Mouse (Mus musculus): Measurements from ENCODE around the gene Sox13.

The Sox13 gene

DNA sequence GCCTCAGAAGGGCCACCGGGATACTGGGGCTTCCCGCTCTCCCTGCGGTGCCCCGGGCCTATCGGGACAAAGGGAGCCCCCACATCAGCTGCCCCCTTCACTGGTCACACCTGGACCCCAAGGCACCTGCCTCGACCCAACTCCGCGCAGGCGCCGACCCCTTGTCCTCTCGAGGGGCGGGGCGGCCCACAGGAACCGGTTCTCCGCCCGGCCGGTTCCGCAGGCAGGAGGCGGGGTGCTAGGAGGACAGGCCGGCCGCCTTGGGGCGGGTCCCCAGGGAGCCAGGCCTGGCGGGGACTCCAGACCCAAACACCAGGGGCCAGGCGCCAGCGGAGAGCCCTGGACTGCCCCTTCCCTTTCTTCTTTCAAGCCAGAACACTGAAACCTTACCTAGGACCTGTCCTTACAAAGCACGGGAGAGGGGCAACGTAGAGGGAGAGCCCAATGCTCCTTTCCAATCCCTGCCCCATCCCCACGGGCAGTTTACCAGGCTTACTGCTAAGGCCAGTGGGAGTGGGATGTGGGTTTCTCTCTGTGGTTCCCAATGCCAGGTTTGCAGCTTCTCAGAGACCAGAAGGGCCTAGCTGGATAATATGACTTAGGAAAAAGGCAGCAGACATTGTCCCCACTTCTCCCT is 5.9 kb downstream of the Sox13 start:
- DNase-seq (ENCODE audit: low read depth, low spot score), result peak; percentile 75
- no peaks in the 10 kb centered on the region for H3K36me3 ChIP-seq (ENCODE audit: control insufficient read depth, insufficient read depth, low read length, poor library complexity, severe bottlenecking)

DNA sequence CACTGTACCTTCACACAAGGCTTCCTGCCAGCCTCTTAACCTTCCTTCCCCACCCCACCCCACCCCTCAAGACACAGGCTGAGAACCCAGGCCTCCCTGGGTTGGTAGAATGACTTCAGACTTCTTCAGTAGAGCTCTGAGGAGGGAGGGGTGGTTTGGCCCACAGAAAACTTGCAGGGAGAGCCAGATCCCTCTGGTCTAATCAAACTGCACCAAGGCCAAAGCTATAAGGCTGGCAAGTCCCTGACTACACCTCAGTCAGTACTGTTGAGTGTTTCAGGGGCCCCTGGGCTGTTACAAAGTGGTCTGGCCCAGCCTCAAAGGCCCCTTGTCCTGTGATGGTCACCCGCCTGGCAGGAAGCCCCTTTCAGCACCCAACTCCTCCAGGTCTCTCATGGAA is 6.6 kb downstream of the Sox13 start:
- H3K27me3 ChIP-seq (ENCODE audit: control insufficient read depth, insufficient read depth, low read length, poor library complexity, severe bottlenecking), result no peaks in the 10 kb centered on the region
- no peaks in the 10 kb centered on the region for H3K36me3 ChIP-seq (ENCODE audit: control insufficient read depth, insufficient read depth, low read length, poor library complexity, severe bottlenecking)
- no peak for DNase-seq (ENCODE audit: low read depth, low spot score)

More for the DNA sequence above, 5.9 kb downstream of the Sox13 start:
- no peaks in the 10 kb centered on the region for H3K27me3 ChIP-seq (ENCODE audit: control insufficient read depth, insufficient read depth, low read length, poor library complexity, severe bottlenecking)

DNA sequence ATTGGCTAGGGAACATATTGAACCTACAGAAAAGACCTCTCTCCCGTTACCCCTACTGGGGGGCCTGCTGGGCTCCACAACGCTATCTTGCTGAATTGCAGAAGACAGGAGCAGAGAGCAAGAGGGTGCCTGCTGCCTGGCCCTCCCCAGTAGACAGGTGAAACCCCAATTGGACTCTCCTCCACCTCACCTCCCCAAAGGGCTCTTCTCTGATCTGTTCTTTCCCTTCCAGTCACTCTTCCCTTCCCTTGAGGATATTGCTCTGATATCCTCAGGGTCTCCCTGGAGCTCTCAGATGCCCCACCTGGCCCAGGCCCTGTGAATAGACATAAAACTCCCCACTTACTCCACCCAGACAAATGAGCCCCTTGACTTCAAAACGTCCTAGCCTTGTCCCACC is 7.1 kb downstream of the Sox13 start:
- H3K36me3 ChIP-seq (ENCODE audit: control insufficient read depth, insufficient read depth, low read length, poor library complexity, severe bottlenecking), result no peaks in the 10 kb centered on the region
- DNase-seq (ENCODE audit: low read depth, low spot score), result no peak
- H3K27me3 ChIP-seq (ENCODE audit: control insufficient read depth, insufficient read depth, low read length, poor library complexity, severe bottlenecking), result no peaks in the 10 kb centered on the region

DNA sequence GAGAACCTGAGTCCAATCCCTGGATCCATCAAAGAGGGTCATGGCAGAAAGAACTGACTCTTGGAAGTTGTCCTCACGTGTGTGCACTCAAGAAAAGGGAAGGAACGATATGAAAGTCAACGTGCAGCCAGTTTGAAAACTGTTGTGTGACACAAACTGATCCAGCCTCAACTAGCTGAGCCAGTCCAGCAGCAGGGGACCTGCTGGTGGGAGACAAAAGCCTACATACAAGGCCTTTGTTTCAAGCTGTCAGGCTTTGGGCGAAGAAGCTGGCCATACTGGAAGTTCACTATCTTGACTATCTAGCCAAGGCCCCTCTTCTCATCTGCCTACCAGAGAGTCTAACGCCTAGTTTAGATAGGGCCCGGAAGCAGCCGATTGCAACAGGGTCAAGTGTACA is 7.7 kb downstream of the Sox13 start:
- H3K36me3 ChIP-seq (ENCODE audit: control insufficient read depth, insufficient read depth, low read length, poor library complexity, severe bottlenecking), result no peaks in the 10 kb centered on the region
- DNase-seq (ENCODE audit: low read depth, low spot score), result no peak
- no peaks in the 10 kb centered on the region for H3K27me3 ChIP-seq (ENCODE audit: control insufficient read depth, insufficient read depth, low read length, poor library complexity, severe bottlenecking)

DNA sequence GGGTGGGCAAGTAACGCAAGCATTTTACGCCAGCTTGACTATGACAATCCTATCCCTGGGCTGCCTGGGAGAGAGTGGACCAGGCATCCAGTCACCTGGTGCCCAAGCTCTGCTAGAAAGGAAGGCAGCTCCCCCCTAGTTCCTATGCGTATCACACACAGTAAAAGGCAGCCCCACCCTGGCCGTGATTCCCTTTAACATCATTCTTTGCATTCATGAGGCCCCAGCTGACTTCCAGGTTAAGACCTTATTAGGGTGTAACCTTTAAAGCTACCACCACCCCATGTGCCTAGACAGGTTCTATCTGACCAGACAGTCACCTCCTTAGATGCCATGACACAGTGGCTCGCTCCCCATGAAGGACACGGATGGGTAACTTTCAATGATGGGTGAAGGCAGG is 8.7 kb downstream of the Sox13 start:
- Histone ChIP-seq H3K36me3 (ENCODE audit: control insufficient read depth, insufficient read depth, low read length, poor library complexity, severe bottlenecking) (no peaks in the 10 kb centered on the region), H3K27me3 (ENCODE audit: control insufficient read depth, insufficient read depth, low read length, poor library complexity, severe bottlenecking) (no peaks in the 10 kb centered on the region)
- no peak for DNase-seq (ENCODE audit: low read depth, low spot score)

DNA sequence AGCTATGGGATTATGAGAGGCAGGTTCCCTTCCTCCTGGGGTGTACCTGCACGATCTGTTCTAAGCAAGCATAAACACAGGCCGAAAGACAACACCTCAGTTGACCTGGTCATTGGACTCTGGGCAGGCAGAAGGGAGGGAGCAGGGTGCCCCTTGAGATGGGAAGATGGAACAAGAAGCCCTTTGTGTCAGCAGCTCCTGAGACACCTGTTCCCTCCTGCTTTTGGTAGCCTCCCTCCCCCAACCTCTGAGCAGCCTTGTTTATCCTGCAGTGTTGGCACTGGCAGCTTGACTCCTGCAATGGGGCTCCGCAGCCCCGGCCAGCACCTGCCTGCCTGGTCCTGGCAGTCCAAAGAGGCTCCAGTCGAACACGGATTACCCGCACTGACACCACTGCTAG is 9.1 kb downstream of the Sox13 start:
- no peak for DNase-seq (ENCODE audit: low read depth, low spot score)
- no peaks in the 10 kb centered on the region for H3K36me3 ChIP-seq (ENCODE audit: control insufficient read depth, insufficient read depth, low read length, poor library complexity, severe bottlenecking)
- H3K27me3 ChIP-seq (ENCODE audit: control insufficient read depth, insufficient read depth, low read length, poor library complexity, severe bottlenecking), result no peaks in the 10 kb centered on the region

DNA sequence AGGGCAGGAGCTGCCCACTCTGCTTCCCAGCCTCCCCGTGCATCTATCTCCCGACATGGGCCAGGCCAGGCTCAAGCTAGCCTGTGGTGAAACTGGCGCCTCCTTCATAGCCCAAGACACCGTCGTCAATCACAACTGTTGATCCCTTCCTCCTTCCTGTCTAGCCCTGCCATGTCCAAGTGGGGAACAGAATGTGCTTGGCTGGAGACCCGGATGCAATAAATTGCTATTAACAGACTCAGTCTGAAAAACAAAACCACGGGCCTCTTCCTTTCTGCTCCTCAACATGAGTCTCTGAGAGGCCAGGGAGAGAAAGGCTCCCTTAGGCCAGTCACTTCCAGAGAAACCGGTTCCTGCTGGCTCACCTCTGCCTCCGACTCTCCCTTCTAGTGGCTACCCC is 11.2 kb downstream of the Sox13 start:
- Histone ChIP-seq H3K36me3 (ENCODE audit: control insufficient read depth, insufficient read depth, low read length, poor library complexity, severe bottlenecking) (no peaks in the 10 kb centered on the region), H3K27me3 (ENCODE audit: control insufficient read depth, insufficient read depth, low read length, poor library complexity, severe bottlenecking) (no peaks in the 10 kb centered on the region)
- no peak for DNase-seq (ENCODE audit: low read depth, low spot score)

DNA sequence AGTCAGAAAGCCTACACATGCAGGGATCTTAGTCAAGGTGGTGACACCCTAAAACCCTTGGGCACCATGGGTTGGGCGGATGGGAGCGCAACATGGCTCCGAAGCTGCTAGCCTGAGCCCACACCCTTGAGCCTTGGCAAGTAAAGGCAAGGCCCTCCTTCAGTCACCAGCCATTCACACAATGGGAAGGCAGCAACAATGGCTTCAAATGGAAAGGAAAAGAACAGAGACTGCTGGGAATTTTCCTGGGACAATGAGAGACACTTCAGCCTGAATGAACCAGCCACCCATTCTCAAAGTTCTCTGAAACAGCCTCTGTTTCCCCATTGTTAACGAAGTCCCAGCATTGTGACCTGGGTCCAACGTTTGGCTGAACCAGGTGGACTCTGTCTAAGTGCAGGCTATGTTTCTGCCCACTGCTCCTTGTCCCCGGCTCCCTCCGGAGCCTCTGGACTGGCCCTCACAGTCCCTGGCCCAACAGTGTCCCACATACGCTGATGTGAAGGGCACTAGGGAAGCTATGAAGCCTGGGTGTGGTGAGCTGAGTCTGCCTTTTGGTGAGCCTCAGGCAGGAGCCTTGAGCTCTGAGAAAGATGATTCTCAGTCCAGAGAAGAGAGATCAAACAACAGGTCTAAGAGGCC is 12.6 kb downstream of the Sox13 start:
- no peak for DNase-seq (ENCODE audit: low read depth, low spot score)
- Histone ChIP-seq H3K27me3 (ENCODE audit: control insufficient read depth, insufficient read depth, low read length, poor library complexity, severe bottlenecking) (no peaks in the 10 kb centered on the region), H3K36me3 (ENCODE audit: control insufficient read depth, insufficient read depth, low read length, poor library complexity, severe bottlenecking) (no peaks in the 10 kb centered on the region)

DNA sequence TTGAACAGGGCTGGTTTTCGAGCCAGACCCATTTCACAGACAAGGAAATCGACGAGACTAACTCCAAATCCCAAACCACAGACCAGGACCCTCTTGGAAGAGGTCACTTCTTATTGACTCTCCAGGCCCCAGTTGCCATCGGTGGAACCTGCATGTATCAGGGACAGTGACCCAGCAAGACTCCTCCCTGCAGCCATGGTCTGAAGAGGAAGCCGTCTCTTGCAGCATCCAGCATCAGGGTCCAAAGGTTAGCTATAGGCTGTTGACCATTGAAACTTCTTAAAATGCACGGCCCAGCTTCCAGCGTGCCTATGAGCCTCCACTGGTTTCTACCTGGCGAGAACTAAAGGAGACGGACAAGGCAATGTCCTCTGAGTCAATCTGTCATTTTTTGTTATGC is 14.4 kb downstream of the Sox13 start:
- no peaks in the 10 kb centered on the region for H3K36me3 ChIP-seq (ENCODE audit: control insufficient read depth, insufficient read depth, low read length, poor library complexity, severe bottlenecking)
- DNase-seq (ENCODE audit: low read depth, low spot score), result no peak

DNA sequence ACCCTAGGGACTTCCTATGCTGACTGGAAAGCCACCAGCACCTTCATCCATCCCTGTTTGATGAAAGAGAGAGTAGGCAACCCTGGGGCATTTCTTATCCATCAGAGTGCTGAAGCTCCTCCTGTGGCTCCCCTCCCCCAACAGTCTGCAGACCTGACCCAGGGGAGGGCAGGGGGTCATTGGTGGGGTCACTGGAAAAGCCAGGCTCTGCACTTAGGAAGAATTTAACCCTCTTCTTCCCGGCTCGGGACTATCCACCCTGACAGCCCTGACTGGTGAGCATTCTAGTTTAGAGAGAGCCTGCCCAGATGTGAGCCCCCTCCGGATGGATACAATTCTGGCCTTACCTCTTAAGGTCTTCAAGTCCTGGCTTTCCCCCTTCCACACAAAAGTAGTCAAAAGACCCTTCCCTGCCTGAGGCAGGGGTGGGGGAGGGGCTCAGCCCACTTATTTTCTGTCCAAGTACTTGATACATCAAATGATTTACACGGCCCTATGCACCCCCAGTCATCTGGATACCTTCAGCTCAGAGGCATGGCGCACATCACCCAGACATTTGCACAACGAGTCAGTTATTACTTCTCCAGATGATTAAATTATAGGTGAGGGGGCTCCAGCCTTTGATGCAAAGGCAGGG is 15.2 kb downstream of the Sox13 start:
- Histone ChIP-seq H3K36me3 (ENCODE audit: control insufficient read depth, insufficient read depth, low read length, poor library complexity, severe bottlenecking) (no peaks in the 10 kb centered on the region), H3K27me3 (ENCODE audit: control insufficient read depth, insufficient read depth, low read length, poor library complexity, severe bottlenecking) (no peaks in the 10 kb centered on the region)
- no peak for DNase-seq (ENCODE audit: low read depth, low spot score)

More for the DNA sequence above, 14.4 kb downstream of the Sox13 start:
- no peaks in the 10 kb centered on the region for H3K27me3 ChIP-seq (ENCODE audit: control insufficient read depth, insufficient read depth, low read length, poor library complexity, severe bottlenecking)

DNA sequence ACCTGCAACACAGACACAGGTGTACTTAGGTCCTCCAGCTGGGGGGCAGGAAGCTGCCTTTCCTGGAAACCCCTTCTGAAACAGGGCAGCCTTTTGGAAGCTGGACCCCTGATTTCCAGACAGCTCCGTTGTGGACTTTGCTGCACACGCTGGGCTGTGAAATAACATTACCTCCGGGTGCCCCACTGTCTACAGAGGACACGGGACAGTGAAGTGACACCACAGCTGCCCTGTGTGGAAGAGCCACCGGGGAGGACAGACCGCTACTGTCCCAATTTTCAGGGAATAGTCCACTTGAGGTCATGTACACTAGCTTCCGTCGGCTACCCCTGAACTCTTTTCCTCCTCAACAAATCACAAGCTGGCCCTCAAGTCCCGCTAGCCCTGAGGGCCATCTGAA is 15.9 kb downstream of the Sox13 start:
- DNase-seq (ENCODE audit: low read depth, low spot score), result no peak
- Histone ChIP-seq H3K36me3 (ENCODE audit: control insufficient read depth, insufficient read depth, low read length, poor library complexity, severe bottlenecking) (no peaks in the 10 kb centered on the region), H3K27me3 (ENCODE audit: control insufficient read depth, insufficient read depth, low read length, poor library complexity, severe bottlenecking) (no peaks in the 10 kb centered on the region)

DNA sequence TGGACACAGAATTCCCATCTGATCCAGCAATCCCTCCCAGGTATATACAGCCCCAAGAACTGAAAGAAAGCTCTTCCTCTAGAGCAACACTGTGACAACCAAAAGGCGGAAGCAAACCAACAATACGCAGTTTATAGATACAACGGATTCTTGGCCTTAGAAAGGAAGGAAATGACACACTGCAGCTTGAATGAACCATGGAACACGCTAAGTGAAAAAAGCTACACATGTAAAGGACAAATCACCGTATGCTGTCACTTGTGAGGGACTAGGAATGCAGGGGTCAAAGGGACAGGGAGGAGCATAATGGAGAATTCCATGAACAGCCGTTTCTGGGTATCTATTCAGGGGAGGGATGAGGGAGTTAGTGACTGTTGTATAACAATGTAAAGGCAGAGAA is 16.7 kb downstream of the Sox13 start:
- Histone ChIP-seq H3K36me3 (ENCODE audit: control insufficient read depth, insufficient read depth, low read length, poor library complexity, severe bottlenecking) (no peaks in the 10 kb centered on the region), H3K27me3 (ENCODE audit: control insufficient read depth, insufficient read depth, low read length, poor library complexity, severe bottlenecking) (no peaks in the 10 kb centered on the region)
- DNase-seq (ENCODE audit: low read depth, low spot score), result no peak

DNA sequence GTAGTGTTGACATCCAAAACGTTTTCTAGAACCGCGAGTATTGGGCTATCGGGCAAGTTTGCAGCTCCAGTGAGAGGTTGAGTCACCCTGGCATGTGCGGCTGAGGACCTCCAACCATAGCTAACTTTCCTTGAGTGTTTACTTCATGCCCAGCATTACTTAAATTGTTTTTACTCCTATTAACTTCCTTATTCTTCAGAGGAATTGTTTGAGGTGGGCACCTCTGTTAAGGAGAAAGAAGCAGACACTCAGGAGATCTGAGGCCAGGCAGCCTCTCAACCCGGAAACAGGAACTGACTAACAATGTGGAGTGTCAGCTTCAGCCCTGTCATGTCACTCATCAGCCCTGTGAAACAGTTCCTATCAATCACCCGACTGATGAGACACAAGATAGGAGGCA is 17.6 kb downstream of the Sox13 start:
- H3K27me3 ChIP-seq (ENCODE audit: control insufficient read depth, insufficient read depth, low read length, poor library complexity, severe bottlenecking), result no peaks in the 10 kb centered on the region
- DNase-seq (ENCODE audit: low read depth, low spot score), result no peak

DNA sequence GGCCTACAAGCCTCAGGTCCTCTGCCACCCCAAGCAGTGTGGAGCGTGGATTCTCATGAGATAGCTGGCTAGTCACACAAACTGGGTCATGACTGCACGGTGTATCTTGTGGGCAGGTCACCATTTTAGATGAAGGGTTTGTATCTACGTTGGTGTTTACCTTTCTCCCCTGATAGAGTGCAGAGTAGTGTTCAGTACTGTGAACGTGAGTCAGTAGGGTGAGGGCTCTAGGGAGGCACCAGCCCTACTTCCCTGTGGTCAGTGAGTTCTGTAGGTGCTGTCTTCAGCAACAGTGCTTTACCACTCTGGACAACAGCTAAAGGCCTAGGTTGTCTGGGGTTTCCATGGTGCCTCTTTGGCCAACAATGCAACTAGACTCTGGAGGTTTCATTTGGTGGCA is 20.2 kb downstream of the Sox13 start:
- H3K27me3 ChIP-seq (ENCODE audit: control insufficient read depth, insufficient read depth, low read length, poor library complexity, severe bottlenecking), result no peaks in the 10 kb centered on the region
- no peaks in the 10 kb centered on the region for H3K36me3 ChIP-seq (ENCODE audit: control insufficient read depth, insufficient read depth, low read length, poor library complexity, severe bottlenecking)
- no peak for DNase-seq (ENCODE audit: low read depth, low spot score)

More for the DNA sequence above, 17.6 kb downstream of the Sox13 start:
- H3K36me3 ChIP-seq (ENCODE audit: control insufficient read depth, insufficient read depth, low read length, poor library complexity, severe bottlenecking), result no peaks in the 10 kb centered on the region

DNA sequence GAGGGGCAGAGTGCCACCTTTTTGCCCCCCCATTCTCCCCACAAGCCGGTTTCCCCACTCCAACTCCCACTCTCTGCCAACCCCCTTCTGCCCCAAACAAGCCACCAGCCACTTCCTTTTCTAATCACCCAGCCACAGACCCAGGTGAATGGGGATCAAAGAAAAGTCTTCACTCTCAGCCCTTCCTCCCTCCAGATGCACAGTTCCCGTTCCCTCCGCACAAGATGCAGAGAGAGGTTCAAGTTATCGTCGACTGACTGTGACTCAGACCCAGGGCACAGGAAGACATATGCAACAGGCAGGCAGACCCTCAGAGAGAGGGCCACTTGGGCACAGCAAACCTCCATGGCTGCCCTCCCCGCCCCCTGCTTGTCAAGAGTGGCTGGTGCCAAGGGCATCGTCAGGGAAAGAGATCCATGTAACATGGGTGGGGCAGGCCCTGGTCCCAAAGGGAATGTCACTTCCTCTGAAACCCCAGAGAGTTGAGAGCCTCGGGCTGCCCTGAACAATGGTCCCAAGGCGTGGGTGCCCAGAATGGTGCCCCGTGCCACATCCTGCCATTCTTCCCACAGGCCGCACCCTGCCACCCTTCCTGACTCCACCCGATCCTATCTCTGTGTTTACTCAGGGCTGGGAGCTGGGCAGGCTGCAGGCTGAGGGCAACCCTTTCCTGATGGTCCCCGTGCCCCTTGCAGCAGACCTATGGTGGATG is 24.0 kb downstream of the Sox13 start:
- H3K36me3 ChIP-seq (ENCODE audit: control insufficient read depth, insufficient read depth, low read length, poor library complexity, severe bottlenecking), result no peaks in the 10 kb centered on the region
- H3K27me3 ChIP-seq (ENCODE audit: control insufficient read depth, insufficient read depth, low read length, poor library complexity, severe bottlenecking), result no peaks in the 10 kb centered on the region
- no peak for DNase-seq (ENCODE audit: low read depth, low spot score)
